Mouse (Mus musculus) adrenal gland, adult 10 weeks (tissue): ENCODE results near the gene Sptbn2. TPM values are rescaled to one million over a fixed set of nuclear protein-coding genes. Genes with fewer than 3 reads are reported as not detected.

Experiments
- polyA plus RNA-seq: library from polyadenylated mRNA; stranded (reverse); fragments of 350-450 nt; fragmentation: Illumina TruSeq; extraction: RNeasy Lipid Tissue Mini Kit (QIAGEN cat#74804); gene quantifications from one replicate; pipeline ENCODE4 v1.2.3, GENCODE M21; 2014; ENCODE audit warnings: low read depth, low replicate concordance

Sptbn2 gene
- not detected for polyA plus RNA-seq

GRCm38 (mm10) chr19:4711098-4711600 is at the start of gene Sptbn2:
TSS of gene Sptbn2 (plus strand) at chr19:4711167.

GRCm38 (mm10) chr19:4698205-4698677 is 12.7 kb upstream of the Sptbn2 start, which contains the start of gene Gm960:
TSS of gene Gm960 (minus strand) at chr19:4698668.

GRCm38 (mm10) chr19:4756193-4756911 is 45.4 kb downstream of the Sptbn2 start, which contains the start of gene Rbm4b:
TSS of gene Rbm4b (plus strand) at chr19:4756497.

GRCm38 (mm10) chr19:4793831-4794422 is 83.0 kb downstream of the Sptbn2 start, which contains the start of gene Rbm4:
TSS of gene Rbm4 (minus strand) at chr19:4793901.

Other genes with a start within 250 kb of the Sptbn2 start
- 6.5 TPM for gene Syt12, start 233.7 kb upstream of the Sptbn2 start, polyA plus RNA-seq
- 2.7 TPM for gene 2010003K11Rik, start 212.6 kb upstream of the Sptbn2 start, polyA plus RNA-seq
- 8.6 TPM for gene Pcx, start 200.7 kb upstream of the Sptbn2 start, polyA plus RNA-seq
- gene Lrfn4, start 95.5 kb upstream of the Sptbn2 start, polyA plus RNA-seq, result not detected
- 3.0 TPM for gene Rce1, start 85.5 kb upstream of the Sptbn2 start, polyA plus RNA-seq
- gene Gm960, start 12.5 kb upstream of the Sptbn2 start, polyA plus RNA-seq, result not detected
- gene Rbm4b, start 45.3 kb downstream of the Sptbn2 start, polyA plus RNA-seq, result 20.7 TPM
- 13.5 TPM for gene Rbm4, start 82.7 kb downstream of the Sptbn2 start, polyA plus RNA-seq
- gene Gm21992, start 100.4 kb downstream of the Sptbn2 start, polyA plus RNA-seq, result 1.9 TPM
- gene Rbm14, start 100.5 kb downstream of the Sptbn2 start, polyA plus RNA-seq, result 6.0 TPM
- 1.8 TPM for gene Ccs, start 128.2 kb downstream of the Sptbn2 start, polyA plus RNA-seq
- not detected for gene Ccdc87, start 128.2 kb downstream of the Sptbn2 start, polyA plus RNA-seq
- 112 TPM for gene Ctsf, start 144.0 kb downstream of the Sptbn2 start, polyA plus RNA-seq
- 2.0 TPM for gene Actn3, start 166.7 kb downstream of the Sptbn2 start, polyA plus RNA-seq
- 38.0 TPM for gene Zdhhc24, start 167.5 kb downstream of the Sptbn2 start, polyA plus RNA-seq
- 4.8 TPM for gene Bbs1, start 195.5 kb downstream of the Sptbn2 start, polyA plus RNA-seq
- 4.0 TPM for gene Dpp3, start 217.1 kb downstream of the Sptbn2 start, polyA plus RNA-seq
- gene Peli3, start 232.0 kb downstream of the Sptbn2 start, polyA plus RNA-seq, result 4.0 TPM